Mouse (Mus musculus) layer of hippocampus, postnatal 10 days (tissue): ENCODE results near the gene Rab5c. TPM values are rescaled to one million over a fixed set of nuclear protein-coding genes. Genes with fewer than 3 reads are reported as not detected.

ENCODE experiments used
- DNase-seq, 2 experiments: peaks; one replicate each; pipeline ENCODE4 v3.0.0; 2021; ENCODE audit warnings: low spot score in 2 of 2
- total RNA-seq, 2 experiments: library from RNA; stranded (reverse); gene quantifications; 2 replicates each; pipeline ENCODE4 v1.2.3; 2021

Rab5c gene
- total RNA-seq, 2 experiments from 2014 or later, result 152 to 165 TPM

GRCm38 (mm10) chr11:100721776-100722492, 16.1 kb downstream of the Rab5c start:
- DNase-seq, result no peak

- DNase-seq, result no peak
Measured at GRCm38 (mm10) chr11:100721254-100721653, 16.8 kb downstream of the Rab5c start.

GRCm38 (mm10) chr11:100720345-100720744, 17.7 kb downstream of the Rab5c start:
- DNase-seq, result no peak

- no peak for DNase-seq
Measured at GRCm38 (mm10) chr11:100719893-100720292, 18.1 kb downstream of the Rab5c start.

- no peak for DNase-seq
Measured at GRCm38 (mm10) chr11:100719312-100719711, 18.7 kb downstream of the Rab5c start.

GRCm38 (mm10) chr11:100718866-100719265, 19.1 kb downstream of the Rab5c start:
- peak in 1 of 2 experiments; percentile 25 for DNase-seq

GRCm38 (mm10) chr11:100718462-100718861, 19.6 kb downstream of the Rab5c start:
- DNase-seq, result no peak

- no peak for DNase-seq
Measured at GRCm38 (mm10) chr11:100716649-100717048, 21.4 kb downstream of the Rab5c start.

- no peak for DNase-seq
Measured at GRCm38 (mm10) chr11:100714948-100715347, 23.1 kb downstream of the Rab5c start.

GRCm38 (mm10) chr11:100714534-100714915, 23.5 kb downstream of the Rab5c start:
- peak; percentile 88 to 90 for DNase-seq

GRCm38 (mm10) chr11:100713735-100714533, 24.1 kb downstream of the Rab5c start, which contains the start of gene Hspb9:
Gene Hspb9, plus strand, starts transcription at chr11:100713850.
- DNase-seq, result peak in 1 of 2 experiments; percentile 55

GRCm38 (mm10) chr11:100713174-100713573, 24.8 kb downstream of the Rab5c start:
- DNase-seq, result peak in 1 of 2 experiments; percentile 10

- peak; percentile 81 to 89 for DNase-seq
Measured at GRCm38 (mm10) chr11:100711783-100712615, 26.0 kb downstream of the Rab5c start, which contains the start of gene Kat2a. Gene Kat2a, minus strand, starts transcription at chr11:100712465.

GRCm38 (mm10) chr11:100710977-100711376, 27.0 kb downstream of the Rab5c start:
- DNase-seq, result no peak

GRCm38 (mm10) chr11:100710528-100710927, 27.5 kb downstream of the Rab5c start:
- peak in 1 of 2 experiments; percentile 11 for DNase-seq

- DNase-seq, result no peak
Measured at GRCm38 (mm10) chr11:100709201-100709810, 28.7 kb downstream of the Rab5c start.

- no peak for DNase-seq
Measured at GRCm38 (mm10) chr11:100705095-100705747, 32.8 kb downstream of the Rab5c start.

GRCm38 (mm10) chr11:100703851-100704531, 34.0 kb downstream of the Rab5c start, which contains the start of gene Dhx58:
Gene Dhx58, minus strand, starts transcription at chr11:100704271.
- DNase-seq, result no peak

GRCm38 (mm10) chr11:100703366-100703765, 34.6 kb downstream of the Rab5c start:
- DNase-seq, result no peak

GRCm38 (mm10) chr11:100702906-100703305, 35.1 kb downstream of the Rab5c start:
- DNase-seq, result no peak
